Mouse (Mus musculus) macrophage (primary cell): Measurements from ENCODE around the gene Ifnar2. TPM values are rescaled to one million over a fixed set of nuclear protein-coding genes. Genes with fewer than 3 reads are reported as not detected.

Experiments
- polyA plus RNA-seq: library from polyadenylated mRNA; stranded (reverse); fragments of 250-400 nt; gene quantifications from 3 replicates; pipeline ENCODE4 v1.2.4, GENCODE M21; 2018; ENCODE audit warnings: inconsistent platforms

The Ifnar2 gene
- polyA plus RNA-seq, 1 experiment from 2014 or later = 327 TPM

Other genes with a start within 250 kb of the Ifnar2 start
- gene Olig2, start 147.3 kb upstream of the Ifnar2 start, polyA plus RNA-seq = not detected in 3 replicates
- not detected in 3 replicates for gene Olig1, start 103.0 kb upstream of the Ifnar2 start, polyA plus RNA-seq
- gene Gm21970, start 18.9 kb downstream of the Ifnar2 start, polyA plus RNA-seq = not detected in 3 replicates
- 357 to 533 TPM (median 380 TPM) in 3 replicates for gene Il10rb, start 33.4 kb downstream of the Ifnar2 start, polyA plus RNA-seq
- 64.7 to 104 TPM (median 89.0 TPM) in 3 replicates for gene Ifnar1, start 112.5 kb downstream of the Ifnar2 start, polyA plus RNA-seq
- gene Ifngr2, start 174.3 kb downstream of the Ifnar2 start, polyA plus RNA-seq = 53.8 to 84.8 TPM (median 83.9 TPM) in 3 replicates
- gene Tmem50b, start 225.0 kb downstream of the Ifnar2 start, polyA plus RNA-seq = 30.7 to 45.3 TPM (median 34.4 TPM) in 3 replicates
- gene Dnajc28, start 246.2 kb downstream of the Ifnar2 start, polyA plus RNA-seq = 1.9 to 6.9 TPM (median 5.2 TPM) in 3 replicates